In genomic region chr2:38183881-38184280, GRCm38 (mm10) we compare ENCODE assay signal across 29 mouse cellular contexts.
DNase-seq lines count a peak whose midpoint lies in the region; ATAC-seq and TF ChIP-seq lines count a peak whose summit lies in the region.
"Had no signal": no experiment of that assay in that cellular context is flagged by ENCODE, and none has a peak within 500 bp of the region (broad histone marks: within the 10 kb centered on the region; RNA-seq: fewer than 3 reads in every experiment).

No protein-coding gene starts in this region.

- ATAC-seq in liver, embryonic 12.5 days, result no peak
- ATAC-seq in liver, postnatal 0 days, result no peak
- ATAC-seq in liver, embryonic 14.5 days (ENCODE audit: insufficient read depth), result no peak
- ATAC-seq: CD4-positive, CD25-positive, alpha-beta regulatory T cell, adult 4 months; forebrain, embryonic 14.5 days; forebrain, postnatal 0 days; hindbrain, embryonic 16.5 days had no signal

- H3K4me3 ChIP-seq in liver, embryonic 12.5 days, result no peak overlapping the region
- no peak overlapping the region for H3K4me3 ChIP-seq in liver, postnatal 0 days (ENCODE audit: low read depth, low read length)
- H3K4me3 ChIP-seq in liver, embryonic 14.5 days (ENCODE audit: insufficient read depth in 1 of 2, low read depth in 2 of 2, low read length in 2 of 2), result no peak overlapping the region
- H3K4me3 ChIP-seq: embryonic facial prominence, embryonic 12.5 days; embryonic facial prominence, embryonic 15.5 days; gastrocnemius, adult 2 months; heart, embryonic 12.5 days; heart, embryonic 15.5 days; hindbrain, embryonic 10.5 days; hindbrain, embryonic 13.5 days had no signal

- no peak for TF ChIP-seq EP300 in liver, postnatal 0 days (IDR thresholded peaks at IDR 0.05; ENCODE audit: low read depth)
- no peak for TF ChIP-seq EP300 in liver, embryonic 14.5 days (IDR thresholded peaks at IDR 0.05; ENCODE audit: low read depth)

- no peak for TF ChIP-seq CTCF in liver, postnatal 0 days (IDR thresholded peaks at IDR 0.05; ENCODE audit: low read depth)
- no peak for TF ChIP-seq CTCF in liver, embryonic 14.5 days (IDR thresholded peaks at IDR 0.05; ENCODE audit: low read depth)

- H3K27ac ChIP-seq in liver, embryonic 12.5 days, result peak overlapping the region; percentile 80; the same call in 1 of the 2 replicates
- no peak overlapping the region for H3K27ac ChIP-seq in liver, postnatal 0 days (ENCODE audit: low read depth)
- H3K27ac ChIP-seq in liver, embryonic 14.5 days, result peak overlapping the region; percentile 37; the same call in 1 of the 2 replicates
- H3K27ac ChIP-seq: embryonic facial prominence, embryonic 12.5 days; embryonic facial prominence, embryonic 15.5 days; gastrocnemius, adult 2 months; heart, embryonic 15.5 days; hindbrain, embryonic 10.5 days; hindbrain, embryonic 13.5 days had no signal

- DNase-seq in liver, postnatal 0 days, result no peak
- peak; percentile 19 for DNase-seq in ES-CJ7 (ENCODE audit: low read depth, low spot score)
- DNase-seq in R1 (ENCODE audit: low read depth, low spot score), result peak; percentile 68
- no peak for DNase-seq in liver, embryonic 14.5 days (ENCODE audit: low read depth in 3 of 3, low spot score in 3 of 3)
- no peak for DNase-seq in embryo, embryonic 11 days
- no peak for DNase-seq in embryo, embryonic 10 days (ENCODE audit: low spot score)
- DNase-seq in MN1 (ENCODE audit: low spot score), result no peak
- DNase-seq: adrenal gland, adult 2 months; adrenal gland, postnatal 14 days; cerebellum, adult 11 months; cerebellum, adult 2 months; cerebellum, adult 9-11 months; cerebellum, postnatal 25 days; forebrain, postnatal 0 days; gastrocnemius, adult 2 months; gastrocnemius, postnatal 14 days; heart, adult 18-20 months; heart, postnatal 10 days; heart, postnatal 36 days had no signal

- no peaks in the 10 kb centered on the region for H3K9me3 ChIP-seq in liver, embryonic 12.5 days (replicated peaks)
- no peaks in the 10 kb centered on the region for H3K9me3 ChIP-seq in liver, postnatal 0 days (ENCODE audit: low read length)
- H3K9me3 ChIP-seq in liver, embryonic 14.5 days (ENCODE audit: control insufficient read depth, low read length), result no peaks in the 10 kb centered on the region
- H3K9me3 ChIP-seq: embryonic facial prominence, embryonic 12.5 days; embryonic facial prominence, embryonic 15.5 days; heart, embryonic 12.5 days; heart, embryonic 15.5 days; hindbrain, embryonic 10.5 days; hindbrain, embryonic 13.5 days had no signal

- H3K27me3 ChIP-seq in liver, embryonic 12.5 days (replicated peaks), result no peaks in the 10 kb centered on the region
- H3K27me3 ChIP-seq in liver, postnatal 0 days (ENCODE audit: insufficient read depth, low read length), result no peaks in the 10 kb centered on the region
- no peaks in the 10 kb centered on the region for H3K27me3 ChIP-seq in liver, embryonic 14.5 days (ENCODE audit: control insufficient read depth, insufficient read depth, low read length)
- H3K27me3 ChIP-seq: embryonic facial prominence, embryonic 12.5 days; embryonic facial prominence, embryonic 15.5 days; heart, embryonic 12.5 days; heart, embryonic 15.5 days; hindbrain, embryonic 13.5 days had no signal

- H3K36me3 ChIP-seq in liver, embryonic 12.5 days, result no peaks in the 10 kb centered on the region
- no peaks in the 10 kb centered on the region for H3K36me3 ChIP-seq in liver, postnatal 0 days (replicated peaks; ENCODE audit: insufficient read depth, low read length)
- H3K36me3 ChIP-seq in liver, embryonic 14.5 days (replicated peaks; ENCODE audit: control insufficient read depth, insufficient read depth, low read depth), result no peaks in the 10 kb centered on the region; the same call in 1 of the 2 replicates
- H3K36me3 ChIP-seq: embryonic facial prominence, embryonic 12.5 days; embryonic facial prominence, embryonic 15.5 days; heart, embryonic 12.5 days; heart, embryonic 15.5 days; hindbrain, embryonic 10.5 days; hindbrain, embryonic 13.5 days had no signal

- 0 out of 2 replicates have a peak overlapping the region, but pooled peaks have one; percentile 1 for H3K4me2 ChIP-seq in liver, embryonic 12.5 days
- H3K4me2 ChIP-seq in liver, postnatal 0 days (ENCODE audit: low read depth, low read length), result no peak overlapping the region
- no peak overlapping the region; the same call in 1 of the 2 replicates for H3K4me2 ChIP-seq in liver, embryonic 14.5 days (ENCODE audit: low read depth)
- H3K4me2 ChIP-seq: embryonic facial prominence, embryonic 12.5 days; embryonic facial prominence, embryonic 15.5 days; heart, embryonic 12.5 days; heart, embryonic 15.5 days; hindbrain, embryonic 13.5 days had no signal

- no peak overlapping the region for H3K9ac ChIP-seq in liver, embryonic 12.5 days
- H3K9ac ChIP-seq in liver, postnatal 0 days (replicated peaks), result no peak overlapping the region
- no peak overlapping the region; the same call in 1 of the 2 replicates for H3K9ac ChIP-seq in liver, embryonic 14.5 days (replicated peaks)
- H3K9ac ChIP-seq: embryonic facial prominence, embryonic 12.5 days; embryonic facial prominence, embryonic 15.5 days; forebrain, postnatal 0 days; heart, embryonic 12.5 days; heart, embryonic 15.5 days; hindbrain, embryonic 13.5 days had no signal

- H3K4me1 ChIP-seq in liver, embryonic 12.5 days, result peaks cover 55% of the 10 kb centered on the region
- peaks cover 12% of the 10 kb centered on the region for H3K4me1 ChIP-seq in liver, postnatal 0 days (ENCODE audit: insufficient read depth)
- peaks cover 30 to 34% of the 10 kb centered on the region in 2 experiments for H3K4me1 ChIP-seq in liver, embryonic 14.5 days (replicated peaks; ENCODE audit: control insufficient read depth in 2 of 2, insufficient read depth in 2 of 2, low read length in 1 of 2)
- H3K4me1 ChIP-seq: embryonic facial prominence, embryonic 12.5 days; embryonic facial prominence, embryonic 15.5 days; heart, embryonic 12.5 days; heart, embryonic 15.5 days; hindbrain, embryonic 13.5 days had no signal

- 64% methylated on average over 1 of the region's 1 CpGs for WGBS in liver, embryonic 12.5 days (ENCODE audit: insufficient replicate concordance)
- WGBS in liver, postnatal 0 days (ENCODE audit: insufficient replicate concordance), result 53% methylated on average over 1 of the region's 1 CpGs
- WGBS in liver, embryonic 14.5 days (ENCODE audit: insufficient replicate concordance), result 28% methylated on average over 1 of the region's 1 CpGs

Comparison
In these comparisons a context has a peak if more than half of its experiments do, and no peak if none do; other contexts are left out.
1. DNase-seq: peak in ES-CJ7 (single experiment) and R1 (single experiment); none in liver, postnatal 0 days (single experiment), liver, embryonic 14.5 days (0 of 3), embryo, embryonic 11 days (single experiment), embryo, embryonic 10 days (single experiment) and MN1 (single experiment).